ENCODE assay signal across 25 mouse cellular contexts in genomic region chr11:55859230-55859629, GRCm38 (mm10).
DNase-seq lines count a peak whose midpoint lies in the region; ATAC-seq and TF ChIP-seq lines count a peak whose summit lies in the region.
"Had no signal": no experiment of that assay in that cellular context is flagged by ENCODE, and none has a peak within 500 bp of the region (broad histone marks: within the 10 kb centered on the region; RNA-seq: fewer than 3 reads in every experiment).

No protein-coding gene starts in this region.

- TF ChIP-seq CTCF in hindbrain, postnatal 0 days (IDR thresholded peaks at IDR 0.05; ENCODE audit: low read depth): peak; percentile 32
- TF ChIP-seq CTCF in stomach, postnatal 0 days (IDR thresholded peaks at IDR 0.05; ENCODE audit: low read depth): no peak

- no peaks in the 10 kb centered on the region for H3K27me3 ChIP-seq in hindbrain, embryonic 13.5 days
- no peaks in the 10 kb centered on the region for H3K27me3 ChIP-seq in hindbrain, embryonic 10.5 days (ENCODE audit: insufficient read depth, poor library complexity, severe bottlenecking)
- no peaks in the 10 kb centered on the region for H3K27me3 ChIP-seq in hindbrain, postnatal 0 days (ENCODE audit: insufficient read depth, low read length)
- H3K27me3 ChIP-seq in stomach, postnatal 0 days (ENCODE audit: control insufficient read depth, insufficient read depth, low read length): no peaks in the 10 kb centered on the region
- H3K27me3 ChIP-seq: forebrain, embryonic 13.5 days; intestine, embryonic 15.5 days; liver, embryonic 15.5 days; lung, embryonic 15.5 days; Patski had no signal

- no peak overlapping the region for H3K4me2 ChIP-seq in hindbrain, embryonic 13.5 days
- no peak overlapping the region for H3K4me2 ChIP-seq in hindbrain, postnatal 0 days (ENCODE audit: low read depth, low read length)
- no peak overlapping the region for H3K4me2 ChIP-seq in stomach, postnatal 0 days (replicated peaks; ENCODE audit: low read depth)
- H3K4me2 ChIP-seq: forebrain, embryonic 13.5 days; heart, embryonic 11.5 days; intestine, embryonic 15.5 days; liver, embryonic 15.5 days; lung, embryonic 15.5 days had no signal

- peak; percentile 77 to 84 for DNase-seq in cerebellum, postnatal 10 days
- DNase-seq in hindbrain, embryonic 10.5 days (ENCODE audit: low spot score): no peak
- peak; percentile 19 for DNase-seq in Muller cell, postnatal 12 days (ENCODE audit: inconsistent ontology term)
- peak; percentile 80 for DNase-seq in hindbrain, postnatal 0 days (ENCODE audit: low spot score)
- DNase-seq in testis, postnatal 14 days (ENCODE audit: low spot score): no peak
- no peak for DNase-seq in stomach, postnatal 0 days (ENCODE audit: low spot score)
- DNase-seq: adrenal gland, adult 2 months; kidney, adult 8-10 months; kidney, postnatal 10 days; liver; lung, postnatal 4 days; right cerebral cortex, postnatal 25 days; spleen, adult 18-20 months; thymus, postnatal 14 days had no signal

- 0 out of 2 replicates have a peak, but pooled peaks cover 8% of the 10 kb centered on the region for H3K9me3 ChIP-seq in hindbrain, embryonic 13.5 days
- H3K9me3 ChIP-seq in hindbrain, embryonic 10.5 days: peaks cover 6% of the 10 kb centered on the region; the same call in 1 of the 2 replicates
- no peaks in the 10 kb centered on the region; the same call in 1 of the 2 replicates for H3K9me3 ChIP-seq in hindbrain, postnatal 0 days (ENCODE audit: low read length)
- no peaks in the 10 kb centered on the region for H3K9me3 ChIP-seq in stomach, postnatal 0 days (ENCODE audit: control insufficient read depth, low read length)
- H3K9me3 ChIP-seq: forebrain, embryonic 13.5 days; intestine, embryonic 15.5 days; limb, embryonic 10.5 days; liver, embryonic 15.5 days; lung, embryonic 15.5 days had no signal

- H3K4me1 ChIP-seq in hindbrain, embryonic 13.5 days (replicated peaks): no peaks in the 10 kb centered on the region
- H3K4me1 ChIP-seq in hindbrain, embryonic 10.5 days (replicated peaks): no peaks in the 10 kb centered on the region
- no peaks in the 10 kb centered on the region for H3K4me1 ChIP-seq in hindbrain, postnatal 0 days (ENCODE audit: insufficient read depth, low read length)
- no peaks in the 10 kb centered on the region for H3K4me1 ChIP-seq in stomach, postnatal 0 days (replicated peaks; ENCODE audit: control insufficient read depth, insufficient read depth)
- H3K4me1 ChIP-seq: forebrain, embryonic 13.5 days; intestine, embryonic 15.5 days; limb, embryonic 10.5 days; liver, embryonic 15.5 days; lung, embryonic 15.5 days had no signal

- 40% methylated on average over 7 of the region's 7 CpGs for WGBS in hindbrain, embryonic 13.5 days
- WGBS in hindbrain, embryonic 10.5 days: 83% methylated on average over 7 of the region's 7 CpGs
- 40% methylated on average over 7 of the region's 7 CpGs for WGBS in hindbrain, postnatal 0 days
- 76% methylated on average over 7 of the region's 7 CpGs for WGBS in stomach, postnatal 0 days

- H3K36me3 ChIP-seq in hindbrain, embryonic 13.5 days: no peaks in the 10 kb centered on the region
- H3K36me3 ChIP-seq in hindbrain, embryonic 10.5 days: no peaks in the 10 kb centered on the region
- H3K36me3 ChIP-seq in hindbrain, postnatal 0 days (ENCODE audit: insufficient read depth, low read length): no peaks in the 10 kb centered on the region
- H3K36me3 ChIP-seq in stomach, postnatal 0 days (ENCODE audit: control insufficient read depth, insufficient read depth, low read length): no peaks in the 10 kb centered on the region
- H3K36me3 ChIP-seq: intestine, embryonic 15.5 days; limb, embryonic 10.5 days; liver, embryonic 15.5 days; lung, embryonic 15.5 days had no signal

- no peak overlapping the region for H3K27ac ChIP-seq in hindbrain, embryonic 13.5 days
- H3K27ac ChIP-seq in hindbrain, embryonic 10.5 days: no peak overlapping the region
- no peak overlapping the region for H3K27ac ChIP-seq in hindbrain, postnatal 0 days
- no peak overlapping the region for H3K27ac ChIP-seq in stomach, postnatal 0 days (replicated peaks)
- H3K27ac ChIP-seq: forebrain, embryonic 13.5 days; intestine, embryonic 15.5 days; left cerebral cortex, adult 2 months; limb, embryonic 10.5 days; liver, embryonic 15.5 days; lung, embryonic 15.5 days had no signal

- no peak for TF ChIP-seq EP300 in stomach, postnatal 0 days (optimal IDR thresholded peaks at IDR 0.05)

- no peak for ATAC-seq in cerebellum, adult (ENCODE audit: insufficient number of reproducible peaks, low FRiP score, low TSS enrichment)
- peak; percentile 61 for ATAC-seq in hindbrain, embryonic 13.5 days (ENCODE audit: low FRiP score)
- peak; percentile 63; the same call in 1 of the 2 replicates for ATAC-seq in hindbrain, postnatal 0 days
- ATAC-seq in stomach, postnatal 0 days (ENCODE audit: low FRiP score, low TSS enrichment): no peak
- ATAC-seq: forebrain, embryonic 13.5 days; intestine, embryonic 15.5 days; Patski had no signal

- H3K9ac ChIP-seq in hindbrain, embryonic 13.5 days: no peak overlapping the region
- H3K9ac ChIP-seq in hindbrain, postnatal 0 days (replicated peaks; ENCODE audit: low read length): no peak overlapping the region
- no peak overlapping the region for H3K9ac ChIP-seq in stomach, postnatal 0 days (ENCODE audit: low read length)
- H3K9ac ChIP-seq: forebrain, embryonic 13.5 days; intestine, embryonic 15.5 days; liver, embryonic 15.5 days; lung, embryonic 15.5 days had no signal

- H3K4me3 ChIP-seq in hindbrain, embryonic 13.5 days: no peak overlapping the region
- no peak overlapping the region for H3K4me3 ChIP-seq in hindbrain, embryonic 10.5 days
- H3K4me3 ChIP-seq in hindbrain, postnatal 0 days (ENCODE audit: low read length): no peak overlapping the region
- no peak overlapping the region for H3K4me3 ChIP-seq in stomach, postnatal 0 days (ENCODE audit: low read depth, low read length)
- H3K4me3 ChIP-seq: erythroblast, embryonic 14.5 days; forebrain, embryonic 13.5 days; intestine, embryonic 15.5 days; left cerebral cortex, adult 2 months; limb, embryonic 10.5 days; liver, embryonic 15.5 days; lung, embryonic 15.5 days had no signal

Comparison
In these comparisons a context has a peak if more than half of its experiments do, and no peak if none do; other contexts are left out.
1. DNase-seq: peak in cerebellum, postnatal 10 days (2 of 2), Muller cell, postnatal 12 days (single experiment) and hindbrain, postnatal 0 days (single experiment); none in hindbrain, embryonic 10.5 days (single experiment), testis, postnatal 14 days (single experiment) and stomach, postnatal 0 days (single experiment).
2. ATAC-seq: peak in hindbrain, embryonic 13.5 days (single experiment) and hindbrain, postnatal 0 days (single experiment); none in cerebellum, adult (single experiment) and stomach, postnatal 0 days (single experiment).